Mouse (Mus musculus): Measurements from ENCODE around the gene Klhdc8b. TPM values are rescaled to one million over a fixed set of nuclear protein-coding genes. Genes with fewer than 3 reads are reported as not detected.

Gene Klhdc8b
- total RNA-seq, 4 experiments from 2014 or later: 1.3 to 2.7 (median 2.2) TPM

GRCm38 (mm10) chr9:108481520-108482210 is 20.3 kb upstream of the Klhdc8b start:
- DNase-seq (ENCODE audit: low spot score in 2 of 2): no peak

DNA sequence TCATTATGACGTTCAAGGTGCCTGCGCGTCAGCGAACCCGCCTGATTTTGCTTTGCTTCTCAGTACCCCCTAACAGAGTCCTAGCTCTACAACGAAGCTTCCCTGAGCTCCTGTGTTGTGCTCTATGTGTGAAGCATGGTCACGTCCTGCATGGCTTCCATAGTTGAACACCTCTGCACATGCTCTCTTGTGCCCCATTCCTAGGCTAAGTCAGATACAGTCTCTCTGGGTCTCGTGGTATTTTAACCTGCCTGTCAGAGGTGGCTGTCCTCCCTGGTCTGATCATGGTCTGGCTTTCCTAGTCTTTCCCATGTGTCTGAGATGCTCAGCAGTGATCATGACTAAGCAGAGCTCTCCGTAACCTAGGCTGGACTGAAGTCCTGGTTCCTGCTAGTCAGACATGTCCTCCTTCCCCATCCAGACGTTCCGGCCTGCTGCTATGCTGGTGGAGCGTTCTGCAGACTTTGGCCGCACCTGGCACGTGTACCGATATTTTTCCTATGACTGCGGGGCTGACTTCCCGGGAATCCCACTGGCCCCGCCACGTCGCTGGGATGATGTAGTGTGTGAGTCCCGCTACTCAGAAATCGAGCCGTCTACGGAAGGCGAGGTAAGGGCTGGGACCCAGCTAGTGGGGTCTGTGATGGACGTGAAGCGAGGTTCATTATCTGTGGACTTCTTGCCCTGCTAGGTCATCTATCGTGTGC is 19.6 kb upstream of the Klhdc8b start:
- DNase-seq (ENCODE audit: low spot score in 2 of 2): no peak

DNA sequence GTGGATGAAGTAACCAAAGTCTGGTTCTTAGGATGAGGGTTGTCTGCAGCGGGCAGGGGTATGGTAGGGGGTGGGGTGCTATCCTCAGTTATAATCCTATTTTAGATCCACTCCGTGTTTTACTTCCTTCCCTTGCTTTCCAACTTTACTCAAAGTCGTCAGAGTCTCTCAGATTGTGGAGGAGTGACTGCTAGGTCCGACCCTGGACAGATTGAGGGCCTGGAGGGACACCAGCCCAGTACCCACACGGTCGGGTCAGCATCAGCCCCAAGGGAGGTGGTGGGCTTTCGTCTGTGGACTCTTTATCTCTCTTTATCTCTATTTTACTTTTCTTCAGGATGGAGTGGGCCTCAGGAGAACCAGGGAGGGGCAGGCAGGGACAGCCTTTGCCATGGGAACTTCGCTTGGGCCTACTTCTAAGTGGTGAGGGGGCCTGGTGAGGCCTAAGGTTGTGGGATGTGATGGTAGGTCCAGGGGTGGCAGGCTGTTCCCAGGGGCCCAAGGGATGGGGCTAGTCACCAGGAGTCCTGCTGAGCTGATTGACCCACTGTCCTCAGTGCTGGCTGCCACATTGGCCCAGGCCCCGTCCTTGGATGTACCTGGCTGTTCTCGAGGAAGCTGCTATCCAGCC is 18.5 kb upstream of the Klhdc8b start, which contains the start of gene Lamb2:
TSS of gene Lamb2 (plus strand) at position 16 of the 631 bp plus-strand sequence.
- DNase-seq (ENCODE audit: low spot score in 2 of 2): peak in 1 of 2 experiments; percentile 37

DNA sequence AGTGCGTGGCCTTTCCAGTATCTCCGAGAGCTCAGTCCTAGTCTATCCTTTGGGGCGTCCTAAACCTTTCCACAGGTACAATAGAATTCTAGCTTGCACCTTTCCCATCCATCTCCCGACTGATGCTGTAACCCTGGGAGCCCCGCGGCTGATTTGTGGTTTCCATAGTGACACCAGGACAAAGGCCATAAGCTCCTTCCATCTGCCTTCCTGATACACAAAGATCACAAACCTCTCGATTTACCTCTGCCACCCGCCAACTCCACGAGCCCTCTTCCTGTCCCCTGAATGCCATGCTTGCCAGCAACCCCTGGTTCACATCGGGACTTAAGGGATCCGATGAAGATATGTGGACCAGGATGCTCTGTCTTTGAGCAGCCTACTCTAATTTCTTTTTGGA is 17.9 kb upstream of the Klhdc8b start:
- DNase-seq (ENCODE audit: low spot score in 2 of 2): no peak

- DNase-seq (ENCODE audit: low spot score in 2 of 2): peak; percentile 86
Measured at GRCm38 (mm10) chr9:108478638-108479156, 17.3 kb upstream of the Klhdc8b start.

GRCm38 (mm10) chr9:108474528-108474927 is 13.1 kb upstream of the Klhdc8b start:
- no peak for DNase-seq (ENCODE audit: low spot score in 2 of 2)

DNA sequence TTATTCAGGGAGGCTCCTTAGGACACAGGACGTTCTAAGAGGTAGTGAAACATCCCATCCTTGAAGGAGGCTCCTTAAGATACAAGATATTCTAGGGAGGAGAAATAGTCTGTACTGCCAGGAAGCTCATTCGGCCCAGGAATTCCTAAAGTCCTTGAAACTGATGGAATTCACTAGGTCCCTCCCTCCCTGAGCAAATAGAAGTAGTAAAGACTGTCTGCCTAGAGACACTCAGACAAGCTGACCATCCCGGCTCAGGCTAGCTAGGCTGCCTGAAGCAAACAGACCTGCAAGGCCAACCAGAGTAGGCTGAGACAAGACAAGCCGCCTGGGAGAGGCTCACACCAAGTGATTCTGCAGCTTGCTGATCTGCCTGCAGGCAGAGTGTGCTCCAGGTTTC is 8.5 kb upstream of the Klhdc8b start:
- no peak for DNase-seq (ENCODE audit: low spot score in 2 of 2)

DNA sequence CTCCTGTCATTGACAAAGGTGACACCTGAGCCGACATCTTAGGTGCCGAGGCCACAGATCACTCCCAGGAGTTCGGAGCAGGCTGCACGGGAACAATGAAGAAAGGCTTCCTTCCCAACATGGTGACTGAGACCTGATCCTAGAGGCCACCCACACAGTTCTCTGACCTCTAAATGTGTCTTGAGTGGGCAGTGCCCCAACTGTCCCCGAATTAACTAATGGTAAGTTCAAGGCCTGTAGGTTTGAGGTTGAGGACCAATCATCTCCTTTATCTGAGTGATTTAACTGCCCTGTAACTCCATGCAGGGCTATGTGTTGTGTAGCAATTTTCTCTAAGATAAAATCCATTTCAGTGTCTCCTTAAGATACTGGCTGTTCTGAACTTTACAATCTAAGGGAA is 8.0 kb upstream of the Klhdc8b start:
- no peak for DNase-seq (ENCODE audit: low spot score in 2 of 2)

GRCm38 (mm10) chr9:108466219-108466618 is 4.8 kb upstream of the Klhdc8b start:
- DNase-seq (ENCODE audit: low spot score in 2 of 2): no peak

- DNase-seq (ENCODE audit: low spot score in 2 of 2): no peak
Measured at GRCm38 (mm10) chr9:108463713-108464112, 2.3 kb upstream of the Klhdc8b start.

- DNase-seq (ENCODE audit: low spot score in 2 of 2): no peak
Measured at GRCm38 (mm10) chr9:108462192-108462591, 811 bp upstream of the Klhdc8b start.

DNA sequence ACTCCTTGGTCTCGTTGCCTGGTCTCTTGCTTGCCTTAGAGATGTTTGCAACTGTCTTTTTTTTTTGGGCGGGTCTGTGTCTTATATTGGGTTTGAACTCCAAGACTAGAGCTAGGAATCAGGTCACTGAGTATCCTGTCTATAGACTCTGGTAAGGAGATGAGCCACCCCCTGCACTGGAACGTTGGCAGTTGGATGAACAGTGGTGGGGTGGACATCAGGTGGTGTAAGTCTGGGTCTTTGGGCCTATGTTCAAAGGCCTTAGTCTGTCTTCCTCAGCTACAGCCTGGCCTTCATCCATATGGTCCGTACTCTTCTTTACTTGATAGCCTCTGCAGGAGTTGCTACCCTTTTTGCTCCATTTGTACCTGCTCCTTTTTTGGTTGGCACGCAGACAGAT is 294 bp upstream of the Klhdc8b start:
- no peak for DNase-seq (ENCODE audit: low spot score in 2 of 2)

- DNase-seq (ENCODE audit: low spot score in 2 of 2): peak; percentile 79 to 84
Measured at GRCm38 (mm10) chr9:108460319-108461178, 832 bp downstream of the Klhdc8b start, which contains the start of gene Ccdc71. Ccdc71 (plus strand) TSS chr9:108460527.

GRCm38 (mm10) chr9:108459939-108460318 is 1.5 kb downstream of the Klhdc8b start:
- DNase-seq (ENCODE audit: low spot score in 2 of 2): no peak

DNA sequence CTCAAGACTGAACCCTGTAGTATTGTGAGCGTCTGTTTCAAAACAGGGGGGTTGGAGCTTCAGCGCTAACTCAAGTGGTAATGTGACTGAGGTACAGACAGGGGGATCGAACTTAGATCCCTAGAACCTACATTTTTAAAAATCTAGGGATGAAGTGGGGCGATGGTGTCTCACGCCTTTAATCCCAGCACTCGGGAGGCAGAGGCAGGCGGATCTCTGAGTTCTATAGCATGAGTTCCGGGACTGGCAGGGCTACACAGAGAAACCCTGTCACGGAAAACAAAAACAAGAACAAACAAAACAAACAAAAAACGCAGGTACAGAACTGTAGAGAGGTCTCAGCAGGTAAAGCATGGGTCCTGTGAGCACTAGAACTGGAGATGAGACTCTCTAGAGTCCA is 4.4 kb downstream of the Klhdc8b start:
- no peak for DNase-seq (ENCODE audit: low spot score in 2 of 2)

DNA sequence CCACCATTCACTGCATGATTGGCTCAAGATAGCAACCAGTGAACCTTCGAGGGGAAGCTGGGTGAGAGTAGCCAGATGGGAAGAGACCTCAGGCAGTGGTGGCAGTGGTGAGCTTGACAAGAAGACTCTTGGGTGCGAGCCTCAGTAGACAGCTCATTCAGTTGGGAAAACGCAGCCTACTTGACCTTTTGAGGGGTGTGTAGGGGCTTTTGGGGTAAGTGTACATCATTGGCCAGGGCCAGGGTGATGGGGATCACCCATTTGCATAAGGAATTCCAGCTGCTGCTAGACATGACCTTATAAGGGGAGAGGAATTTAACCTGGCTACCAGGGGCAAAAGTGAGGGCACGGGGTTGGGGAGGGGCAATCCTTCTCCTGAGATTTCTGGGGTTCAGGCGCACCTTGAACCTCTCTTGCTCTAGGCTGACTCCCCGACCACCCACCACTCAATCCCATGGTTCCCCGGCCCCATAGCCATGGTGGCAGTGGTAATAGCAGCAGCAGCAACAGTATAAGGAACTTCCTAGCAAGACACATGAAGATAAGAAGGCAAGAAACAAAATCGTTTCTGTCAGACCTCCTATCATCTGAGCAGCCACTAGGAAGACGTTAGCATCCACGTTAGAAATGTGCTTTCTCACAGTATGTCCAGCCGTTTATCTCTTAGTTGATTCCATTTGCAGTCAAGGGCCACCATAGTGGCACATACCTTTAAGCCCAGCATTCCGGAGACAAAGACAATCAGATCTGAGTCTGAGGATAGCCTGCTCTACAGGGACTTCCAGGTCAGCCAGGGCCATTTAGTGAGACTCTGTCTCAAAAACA is 5.4 kb downstream of the Klhdc8b start:
- no peak for DNase-seq (ENCODE audit: low spot score in 2 of 2)

- no peak for DNase-seq (ENCODE audit: low spot score in 2 of 2)
Measured at GRCm38 (mm10) chr9:108454429-108454828, 7.0 kb downstream of the Klhdc8b start.

DNA sequence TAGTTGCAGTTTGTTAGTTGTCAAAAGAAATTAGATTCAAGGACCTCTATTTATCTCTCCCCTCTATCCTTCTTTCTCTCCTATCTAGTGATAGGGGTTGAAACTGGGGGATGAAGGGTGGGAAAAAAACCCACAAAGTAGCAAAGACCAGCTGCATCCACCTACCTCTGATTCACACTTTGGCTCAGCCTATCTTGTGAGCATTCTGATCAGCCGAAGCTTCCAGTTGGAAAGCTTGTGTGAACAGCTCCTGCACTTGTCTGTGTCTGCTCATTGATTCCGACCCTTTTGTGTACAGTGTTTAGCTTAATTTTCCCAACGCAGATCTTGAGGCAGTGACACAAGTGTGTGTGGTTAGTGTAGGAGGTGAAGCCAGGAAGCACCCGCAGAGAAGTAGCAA is 7.9 kb downstream of the Klhdc8b start:
- DNase-seq (ENCODE audit: low spot score in 2 of 2): no peak

- no peak for DNase-seq (ENCODE audit: low spot score in 2 of 2)
Measured at GRCm38 (mm10) chr9:108452911-108453310, 8.5 kb downstream of the Klhdc8b start.

GRCm38 (mm10) chr9:108452291-108452906 is 9.0 kb downstream of the Klhdc8b start:
- DNase-seq (ENCODE audit: low spot score in 2 of 2): peak; percentile 73 to 76

Measured in gastrocnemius, adult 8-10 months (tissue).